Mouse (Mus musculus): ENCODE results near the gene Cfap100. TPM values are rescaled to one million over a fixed set of nuclear protein-coding genes. Genes with fewer than 3 reads are reported as not detected.
A peak's percentile ranks its signal among the peaks of the same experiment; 100 is the strongest.

The Cfap100 gene
- total RNA-seq, 2 experiments from 2014 or later, result 16.3 to 18.7 TPM

- H3K4me3 ChIP-seq, result no peak overlapping the region
- no peak for TF ChIP-seq CTCF (conservative IDR thresholded peaks at IDR 0.05)
- H3K27ac ChIP-seq, result no peak overlapping the region
- DNase-seq (ENCODE audit: low spot score in 2 of 2), result no peak
Observed at GRCm38 (mm10) chr6:90408632-90409031, 20.0 kb downstream of the Cfap100 start.

GRCm38 (mm10) chr6:90397291-90397690 is 31.3 kb downstream of the Cfap100 start:
- no peak for TF ChIP-seq CTCF (conservative IDR thresholded peaks at IDR 0.05)
- DNase-seq (ENCODE audit: low spot score in 2 of 2), result no peak
- Histone ChIP-seq H3K4me3 (no peak overlapping the region), H3K27ac (no peak overlapping the region)

GRCm38 (mm10) chr6:90395751-90396150 is 32.8 kb downstream of the Cfap100 start:
- no peak overlapping the region for H3K4me3 ChIP-seq

DNA sequence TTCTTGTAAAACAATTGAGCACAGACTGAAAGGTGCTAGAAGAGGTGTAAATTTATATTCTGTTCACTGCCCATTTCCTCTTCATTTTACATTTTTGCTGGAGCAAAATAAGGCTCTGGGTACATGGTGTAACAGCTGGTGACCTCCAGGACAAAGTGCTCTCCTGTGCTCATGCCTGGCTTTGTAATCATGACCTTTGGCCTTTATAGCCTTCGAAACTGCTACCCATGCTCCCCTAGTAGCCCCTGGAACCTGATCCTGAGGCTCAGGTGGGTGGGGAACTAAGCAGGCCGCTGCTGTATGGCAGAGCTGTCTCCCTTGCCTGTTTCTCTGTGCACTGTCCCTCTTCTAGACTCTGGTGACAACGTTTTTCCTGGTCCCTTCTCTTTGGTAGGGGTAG is 34.6 kb downstream of the Cfap100 start:
- H3K27ac ChIP-seq, result no peak overlapping the region
- DNase-seq (ENCODE audit: low spot score in 2 of 2), result no peak
- TF ChIP-seq CTCF (conservative IDR thresholded peaks at IDR 0.05), result no peak
- H3K4me3 ChIP-seq, result no peak overlapping the region

More at GRCm38 (mm10) chr6:90395751-90396150, 32.8 kb downstream of the Cfap100 start:
- no peak for TF ChIP-seq CTCF (conservative IDR thresholded peaks at IDR 0.05)
- no peak for DNase-seq (ENCODE audit: low spot score in 2 of 2)
- H3K27ac ChIP-seq, result no peak overlapping the region

DNA sequence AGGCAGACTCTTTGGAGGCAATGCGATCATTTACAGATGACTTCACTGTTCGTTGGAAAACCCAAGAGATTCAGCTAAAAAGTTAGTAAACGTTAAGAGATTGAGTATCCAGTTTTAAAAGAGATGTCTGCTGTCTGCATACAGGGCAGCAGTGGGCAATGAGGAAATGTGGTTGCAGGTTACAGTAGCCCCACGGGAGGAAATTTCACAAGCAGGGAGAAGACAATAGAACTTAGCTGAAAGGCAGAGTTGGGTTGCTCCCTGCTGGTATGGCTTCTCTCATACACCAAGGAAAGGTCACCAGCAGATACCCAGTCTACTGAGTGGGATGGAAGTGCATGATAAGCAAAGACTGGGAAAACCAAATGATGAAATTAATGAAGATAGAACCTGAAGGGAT is 38.0 kb downstream of the Cfap100 start:
- H3K27ac ChIP-seq, result no peak overlapping the region
- no peak overlapping the region for H3K4me3 ChIP-seq
- TF ChIP-seq CTCF (conservative IDR thresholded peaks at IDR 0.05), result no peak
- DNase-seq (ENCODE audit: low spot score in 2 of 2), result no peak

- no peak overlapping the region for H3K27ac ChIP-seq
- DNase-seq (ENCODE audit: low spot score in 2 of 2), result no peak
- no peak overlapping the region for H3K4me3 ChIP-seq
- TF ChIP-seq CTCF (conservative IDR thresholded peaks at IDR 0.05), result no peak
Observed at GRCm38 (mm10) chr6:90381465-90381864, 47.1 kb downstream of the Cfap100 start.

- no peak for DNase-seq (ENCODE audit: low spot score in 2 of 2)
Observed at GRCm38 (mm10) chr6:90377708-90378107, 50.9 kb downstream of the Cfap100 start.

GRCm38 (mm10) chr6:90374647-90375046 is 54.0 kb downstream of the Cfap100 start:
- no peak for TF ChIP-seq CTCF (conservative IDR thresholded peaks at IDR 0.05)
- DNase-seq (ENCODE audit: low spot score in 2 of 2), result peak; percentile 23 to 27
- Histone ChIP-seq H3K27ac (no peak overlapping the region), H3K4me3 (no peak overlapping the region)

More at GRCm38 (mm10) chr6:90377708-90378107, 50.9 kb downstream of the Cfap100 start:
- no peak for TF ChIP-seq CTCF (conservative IDR thresholded peaks at IDR 0.05)
- Histone ChIP-seq H3K4me3 (no peak overlapping the region), H3K27ac (no peak overlapping the region)

GRCm38 (mm10) chr6:90369725-90370553 is 58.7 kb downstream of the Cfap100 start:
- peak; percentile 20; the same call in 1 of the 2 replicates for TF ChIP-seq CTCF (conservative IDR thresholded peaks at IDR 0.05)
- Histone ChIP-seq H3K4me3 (peak overlapping the region; percentile 66), H3K27ac (peak overlapping the region; percentile 94)
- DNase-seq (ENCODE audit: low spot score in 2 of 2), result peak in 1 of 2 experiments; percentile 27

- Histone ChIP-seq H3K27ac (peak within 1 kb of the TSS; percentile 94), H3K4me3 (peak within 1 kb of the TSS; percentile 66)
- DNase-seq (ENCODE audit: low spot score in 2 of 2), result peak; percentile 100
- no peak for TF ChIP-seq CTCF (conservative IDR thresholded peaks at IDR 0.05)
Observed at GRCm38 (mm10) chr6:90368976-90369724, 59.4 kb downstream of the Cfap100 start, which contains the start of gene Zxdc. Gene Zxdc, plus strand, starts transcription at chr6:90369492.

GRCm38 (mm10) chr6:90363301-90363700 is 65.3 kb downstream of the Cfap100 start:
- no peak for DNase-seq (ENCODE audit: low spot score in 2 of 2)
- Histone ChIP-seq H3K27ac (no peak overlapping the region), H3K4me3 (no peak overlapping the region)
- TF ChIP-seq CTCF (conservative IDR thresholded peaks at IDR 0.05), result no peak

- no peak for TF ChIP-seq CTCF (conservative IDR thresholded peaks at IDR 0.05)
- DNase-seq (ENCODE audit: low spot score in 2 of 2), result no peak
- Histone ChIP-seq H3K27ac (no peak overlapping the region), H3K4me3 (no peak overlapping the region)
Observed at GRCm38 (mm10) chr6:90360922-90361614, 67.5 kb downstream of the Cfap100 start.

Data from layer of hippocampus, adult 2 months (tissue).